Mouse (Mus musculus): ENCODE measurements at regions not wholly inside any gene's neighbourhood (a gene's known extent, or its start where the extent isn't known, plus 50 kb on each side); places are given as distances from the start of the nearest gene placed in this dataset.

- TF ChIP-seq EP300 (IDR thresholded peaks at IDR 0.05; ENCODE audit: insufficient read depth, low read depth, low read length) (no peak), CTCF (IDR thresholded peaks at IDR 0.05; ENCODE audit: low read depth, low read length) (no peak)
Measured at GRCm38 (mm10) chr1:76505150-76505549, 959.1 kb downstream of the Slc4a3 start.
